Comparison of ENCODE assay signal across 19 mouse cellular contexts in genomic region chr17:89725534-89725933, GRCm38 (mm10).
DNase-seq lines count a peak whose midpoint lies in the region; ATAC-seq and TF ChIP-seq lines count a peak whose summit lies in the region.
"Had no signal": no experiment of that assay in that cellular context is flagged by ENCODE, and none has a peak within 500 bp of the region (broad histone marks: within the 10 kb centered on the region; RNA-seq: fewer than 3 reads in every experiment).

No protein-coding gene starts in this region.

- no peak for DNase-seq in forebrain, embryonic 11.5 days (ENCODE audit: low spot score)
- DNase-seq in kidney, postnatal 0 days (ENCODE audit: low spot score) = peak; percentile 1
- DNase-seq in kidney, adult 11 months = no peak
- DNase-seq in midbrain, postnatal 0 days (ENCODE audit: low spot score) = no peak
- DNase-seq in midbrain, embryonic 10.5 days (ENCODE audit: low spot score) = no peak
- no peak for DNase-seq in cerebellum, postnatal 14 days
- DNase-seq in cerebellum, postnatal 25 days = no peak
- DNase-seq: adrenal gland, postnatal 10 days; cerebellum, adult 2 months; gastrocnemius, postnatal 25 days; heart, postnatal 14 days; midbrain, embryonic 14.5 days; thymus, adult 18-20 months had no signal

- no peak overlapping the region for H3K9ac ChIP-seq in forebrain, embryonic 11.5 days (ENCODE audit: low read length)
- no peak overlapping the region for H3K9ac ChIP-seq in forebrain, embryonic 15.5 days (replicated peaks)
- H3K9ac ChIP-seq in kidney, postnatal 0 days (ENCODE audit: low read depth, low read length) = no peak overlapping the region
- no peak overlapping the region for H3K9ac ChIP-seq in midbrain, postnatal 0 days (replicated peaks; ENCODE audit: low read length, poor library complexity, severe bottlenecking)
- H3K9ac ChIP-seq: embryonic facial prominence, embryonic 12.5 days had no signal

- no peak overlapping the region for H3K4me2 ChIP-seq in forebrain, embryonic 11.5 days (ENCODE audit: low read depth, low read length, severe bottlenecking)
- no peak overlapping the region for H3K4me2 ChIP-seq in forebrain, embryonic 15.5 days (replicated peaks)
- H3K4me2 ChIP-seq in kidney, postnatal 0 days (ENCODE audit: low read length) = no peak overlapping the region
- no peak overlapping the region for H3K4me2 ChIP-seq in midbrain, postnatal 0 days (ENCODE audit: low read depth, low read length, poor library complexity, severe bottlenecking)
- H3K4me2 ChIP-seq: embryonic facial prominence, embryonic 12.5 days had no signal

- WGBS in forebrain, embryonic 11.5 days = 54% methylated on average over 3 of the region's 3 CpGs
- 63% methylated on average over 3 of the region's 3 CpGs for WGBS in forebrain, embryonic 15.5 days
- 51% methylated on average over 3 of the region's 3 CpGs for WGBS in kidney, postnatal 0 days
- 75% methylated on average over 3 of the region's 3 CpGs for WGBS in midbrain, postnatal 0 days
- WGBS in midbrain, embryonic 10.5 days = 65% methylated on average over 3 of the region's 3 CpGs

- no peaks in the 10 kb centered on the region for H3K36me3 ChIP-seq in forebrain, embryonic 11.5 days (ENCODE audit: control insufficient read depth, insufficient read depth, low read length)
- no peaks in the 10 kb centered on the region for H3K36me3 ChIP-seq in forebrain, embryonic 15.5 days
- no peaks in the 10 kb centered on the region for H3K36me3 ChIP-seq in kidney, postnatal 0 days (ENCODE audit: insufficient read depth, low read length)
- no peaks in the 10 kb centered on the region for H3K36me3 ChIP-seq in midbrain, postnatal 0 days (ENCODE audit: insufficient read depth, low read length)
- no peaks in the 10 kb centered on the region for H3K36me3 ChIP-seq in midbrain, embryonic 10.5 days
- H3K36me3 ChIP-seq: embryonic facial prominence, embryonic 12.5 days; heart, embryonic 10.5 days; limb, embryonic 10.5 days had no signal

- ATAC-seq in forebrain, embryonic 11.5 days (replicated peaks; ENCODE audit: low FRiP score) = peak; percentile 14; the same call in 1 of the 2 replicates
- no peak for ATAC-seq in forebrain, embryonic 15.5 days (replicated peaks)
- ATAC-seq in kidney, postnatal 0 days (replicated peaks; ENCODE audit: low FRiP score, low read depth) = no peak
- ATAC-seq in midbrain, postnatal 0 days (ENCODE audit: low FRiP score) = no peak
- ATAC-seq: hindbrain, embryonic 16.5 days had no signal

- no peaks in the 10 kb centered on the region for H3K4me1 ChIP-seq in forebrain, embryonic 11.5 days (replicated peaks; ENCODE audit: control insufficient read depth, insufficient read depth, low read length)
- no peaks in the 10 kb centered on the region for H3K4me1 ChIP-seq in forebrain, embryonic 15.5 days
- H3K4me1 ChIP-seq in kidney, postnatal 0 days (replicated peaks; ENCODE audit: insufficient read depth, low read length) = no peaks in the 10 kb centered on the region
- H3K4me1 ChIP-seq in midbrain, postnatal 0 days (ENCODE audit: insufficient read depth, low read length) = no peaks in the 10 kb centered on the region
- H3K4me1 ChIP-seq in midbrain, embryonic 10.5 days = no peaks in the 10 kb centered on the region
- H3K4me1 ChIP-seq: embryonic facial prominence, embryonic 12.5 days; heart, embryonic 10.5 days; limb, embryonic 10.5 days had no signal

- H3K27me3 ChIP-seq in forebrain, embryonic 11.5 days (ENCODE audit: control insufficient read depth, insufficient read depth, low read length) = no peaks in the 10 kb centered on the region
- H3K27me3 ChIP-seq in forebrain, embryonic 15.5 days = no peaks in the 10 kb centered on the region
- H3K27me3 ChIP-seq in kidney, postnatal 0 days (ENCODE audit: insufficient read depth, low read length) = no peaks in the 10 kb centered on the region
- no peaks in the 10 kb centered on the region for H3K27me3 ChIP-seq in midbrain, postnatal 0 days (ENCODE audit: insufficient read depth, low read length)
- no peaks in the 10 kb centered on the region for H3K27me3 ChIP-seq in midbrain, embryonic 10.5 days (ENCODE audit: low read depth, poor library complexity, severe bottlenecking)
- H3K27me3 ChIP-seq: embryonic facial prominence, embryonic 12.5 days had no signal

- no peak overlapping the region for H3K4me3 ChIP-seq in forebrain, embryonic 11.5 days (ENCODE audit: low read depth, low read length)
- no peak overlapping the region for H3K4me3 ChIP-seq in forebrain, embryonic 15.5 days
- no peak overlapping the region for H3K4me3 ChIP-seq in kidney, postnatal 0 days (replicated peaks; ENCODE audit: low read depth, low read length)
- H3K4me3 ChIP-seq in midbrain, postnatal 0 days (ENCODE audit: low read depth, low read length) = no peak overlapping the region
- no peak overlapping the region for H3K4me3 ChIP-seq in midbrain, embryonic 10.5 days
- H3K4me3 ChIP-seq: embryonic facial prominence, embryonic 12.5 days; heart, embryonic 10.5 days; limb, embryonic 10.5 days had no signal

- H3K9me3 ChIP-seq in forebrain, embryonic 11.5 days (ENCODE audit: control insufficient read depth, low read length) = no peaks in the 10 kb centered on the region
- no peaks in the 10 kb centered on the region for H3K9me3 ChIP-seq in forebrain, embryonic 15.5 days
- no peaks in the 10 kb centered on the region for H3K9me3 ChIP-seq in kidney, postnatal 0 days (replicated peaks; ENCODE audit: low read length)
- H3K9me3 ChIP-seq in midbrain, postnatal 0 days (ENCODE audit: low read length) = no peaks in the 10 kb centered on the region
- H3K9me3 ChIP-seq in midbrain, embryonic 10.5 days (replicated peaks) = no peaks in the 10 kb centered on the region
- H3K9me3 ChIP-seq: embryonic facial prominence, embryonic 12.5 days; heart, embryonic 10.5 days; limb, embryonic 10.5 days had no signal

- peak; percentile 56 for TF ChIP-seq CTCF in kidney, postnatal 0 days (IDR thresholded peaks at IDR 0.05; ENCODE audit: low read depth)
- TF ChIP-seq CTCF in midbrain, postnatal 0 days (IDR thresholded peaks at IDR 0.05) = peak; percentile 33; the same call in 1 of the 2 replicates

- H3K27ac ChIP-seq in forebrain, embryonic 11.5 days (ENCODE audit: low read depth, low read length) = no peak overlapping the region
- H3K27ac ChIP-seq in forebrain, embryonic 15.5 days (replicated peaks) = no peak overlapping the region
- no peak overlapping the region for H3K27ac ChIP-seq in kidney, postnatal 0 days
- H3K27ac ChIP-seq in midbrain, postnatal 0 days (ENCODE audit: low read depth, low read length) = no peak overlapping the region
- no peak overlapping the region for H3K27ac ChIP-seq in midbrain, embryonic 10.5 days (replicated peaks)
- H3K27ac ChIP-seq: embryonic facial prominence, embryonic 12.5 days; heart, embryonic 10.5 days; limb, embryonic 10.5 days; macrophage had no signal
